ENCODE assay signal across 19 mouse cellular contexts in genomic region chr12:56769421-56769820, GRCm38 (mm10).
DNase-seq lines count a peak whose midpoint lies in the region; ATAC-seq and TF ChIP-seq lines count a peak whose summit lies in the region.
"Had no signal": no experiment of that assay in that cellular context is flagged by ENCODE, and none has a peak within 500 bp of the region (broad histone marks: within the 10 kb centered on the region; RNA-seq: fewer than 3 reads in every experiment).

No protein-coding gene starts in this region.

- H3K4me3 ChIP-seq in liver, adult 2 months (ENCODE audit: insufficient read depth, low read depth, low read length): no peak overlapping the region
- H3K4me3 ChIP-seq in liver, embryonic 12.5 days: no peak overlapping the region
- H3K4me3 ChIP-seq in midbrain, embryonic 11.5 days (ENCODE audit: low read depth, low read length): no peak overlapping the region
- H3K4me3 ChIP-seq in midbrain, embryonic 14.5 days (replicated peaks; ENCODE audit: low read depth, low read length): no peak overlapping the region

- WGBS in liver, adult 2 months: 34% methylated on average over 5 of the region's 5 CpGs
- 77% methylated on average over 5 of the region's 5 CpGs for WGBS in liver, embryonic 12.5 days (ENCODE audit: insufficient replicate concordance)
- 83% methylated on average over 5 of the region's 5 CpGs for WGBS in midbrain, embryonic 11.5 days
- WGBS in midbrain, embryonic 14.5 days: 80% methylated on average over 5 of the region's 5 CpGs

- no peaks in the 10 kb centered on the region for H3K79me2 ChIP-seq in liver, adult 2 months (ENCODE audit: control insufficient read depth, insufficient read depth, low read length)

- H3K36me3 ChIP-seq in liver, adult 2 months (ENCODE audit: control insufficient read depth, insufficient read depth, low read length): no peaks in the 10 kb centered on the region
- no peaks in the 10 kb centered on the region for H3K36me3 ChIP-seq in liver, embryonic 12.5 days
- H3K36me3 ChIP-seq in midbrain, embryonic 11.5 days (ENCODE audit: control insufficient read depth, insufficient read depth, low read length): no peaks in the 10 kb centered on the region
- no peaks in the 10 kb centered on the region for H3K36me3 ChIP-seq in midbrain, embryonic 14.5 days (ENCODE audit: control insufficient read depth, insufficient read depth, low read length)
- H3K36me3 ChIP-seq: G1E had no signal

- peak; percentile 86 for DNase-seq in liver, adult 2 months (ENCODE audit: extremely low read depth, low read depth, low spot score)
- peak; percentile 53 for DNase-seq in midbrain, embryonic 11.5 days (ENCODE audit: low spot score, missing footprints)
- no peak for DNase-seq in midbrain, embryonic 14.5 days
- DNase-seq: adrenal gland, adult 2 months; adrenal gland, adult 8-10 months; adrenal gland, postnatal 10 days; adrenal gland, postnatal 14 days; adrenal gland, postnatal 25 days; adrenal gland, postnatal 36 days; B cell, adult 2 months; cerebellum, adult 11 months; cerebellum, adult 11-12 months; cerebellum, adult 18-20 months had no signal

- H3K27ac ChIP-seq in liver, adult 2 months (replicated peaks; ENCODE audit: insufficient read depth, low read depth, low read length): no peak overlapping the region
- H3K27ac ChIP-seq in liver, embryonic 12.5 days: no peak overlapping the region
- no peak overlapping the region for H3K27ac ChIP-seq in midbrain, embryonic 11.5 days (ENCODE audit: low read depth, low read length)
- no peak overlapping the region for H3K27ac ChIP-seq in midbrain, embryonic 14.5 days (replicated peaks; ENCODE audit: low read depth, low read length)

- H3K27me3 ChIP-seq in liver, adult 2 months (ENCODE audit: control insufficient read depth, insufficient read depth, low read length): no peaks in the 10 kb centered on the region
- no peaks in the 10 kb centered on the region for H3K27me3 ChIP-seq in liver, embryonic 12.5 days (replicated peaks)
- no peaks in the 10 kb centered on the region for H3K27me3 ChIP-seq in midbrain, embryonic 11.5 days (ENCODE audit: control insufficient read depth, insufficient read depth, low read length)
- no peaks in the 10 kb centered on the region for H3K27me3 ChIP-seq in midbrain, embryonic 14.5 days (ENCODE audit: control insufficient read depth, insufficient read depth, low read length)
- H3K27me3 ChIP-seq: CH12.LX had no signal

- no peak for TF ChIP-seq POLR2A in liver, adult 2 months (IDR thresholded peaks at IDR 0.05; ENCODE audit: extremely low read depth, insufficient read depth, low read length)

- no peak for ATAC-seq in liver, embryonic 12.5 days
- ATAC-seq in midbrain, embryonic 11.5 days (ENCODE audit: low FRiP score): no peak
- ATAC-seq in midbrain, embryonic 14.5 days (ENCODE audit: low FRiP score, low TSS enrichment): no peak
- ATAC-seq: activated CD4-positive, CD25-positive, alpha-beta regulatory T cell, adult 4 months; CD4-positive, CD25-positive, alpha-beta regulatory T cell, adult 4 months; Patski had no signal

- H3K9ac ChIP-seq in liver, adult 2 months (ENCODE audit: low read depth, low read length): no peak overlapping the region
- no peak overlapping the region for H3K9ac ChIP-seq in liver, embryonic 12.5 days
- H3K9ac ChIP-seq in midbrain, embryonic 11.5 days (ENCODE audit: low read length): no peak overlapping the region
- H3K9ac ChIP-seq in midbrain, embryonic 14.5 days (replicated peaks; ENCODE audit: low read length): no peak overlapping the region

- peaks cover 1% of the 10 kb centered on the region; the same call in 1 of the 2 replicates for H3K4me1 ChIP-seq in liver, adult 2 months (ENCODE audit: control insufficient read depth, insufficient read depth, low read length)
- no peaks in the 10 kb centered on the region for H3K4me1 ChIP-seq in liver, embryonic 12.5 days
- no peaks in the 10 kb centered on the region for H3K4me1 ChIP-seq in midbrain, embryonic 11.5 days (ENCODE audit: control insufficient read depth, insufficient read depth, low read length)
- H3K4me1 ChIP-seq in midbrain, embryonic 14.5 days (ENCODE audit: control insufficient read depth, insufficient read depth, low read length): no peaks in the 10 kb centered on the region

- no peak overlapping the region for H3K4me2 ChIP-seq in liver, embryonic 12.5 days
- no peak overlapping the region for H3K4me2 ChIP-seq in midbrain, embryonic 11.5 days
- H3K4me2 ChIP-seq in midbrain, embryonic 14.5 days (ENCODE audit: low read length): no peak overlapping the region

- TF ChIP-seq CTCF in liver, adult 2 months (IDR thresholded peaks at IDR 0.05; ENCODE audit: low read depth, low read length): no peak

- no peaks in the 10 kb centered on the region for H3K9me3 ChIP-seq in liver, embryonic 12.5 days (replicated peaks)
- H3K9me3 ChIP-seq in midbrain, embryonic 11.5 days (ENCODE audit: control insufficient read depth, low read length): no peaks in the 10 kb centered on the region
- H3K9me3 ChIP-seq in midbrain, embryonic 14.5 days (ENCODE audit: control insufficient read depth, low read length): no peaks in the 10 kb centered on the region
- H3K9me3 ChIP-seq: G1E had no signal
